Mouse (Mus musculus) kidney, adult 2 months (tissue): ENCODE results near the gene Prr5l.

Experiments used
- CTCF ChIP-seq: fragments of 200-500 bp; conservative IDR thresholded peaks from 2 replicates; pipeline ENCODE4 v1.5.1; 2011; ENCODE audit warnings: low read depth, mild to moderate bottlenecking, control low read depth, low read length, moderate library complexity, mixed read lengths; ENCODE audit not compliant: insufficient read depth, insufficient read length
- POLR2A ChIP-seq: fragments of 200-500 bp; IDR thresholded peaks from one replicate; pipeline ENCODE4 v1.6.1; 2011; ENCODE audit warnings: low read depth, low read length, control low read depth

DNA sequence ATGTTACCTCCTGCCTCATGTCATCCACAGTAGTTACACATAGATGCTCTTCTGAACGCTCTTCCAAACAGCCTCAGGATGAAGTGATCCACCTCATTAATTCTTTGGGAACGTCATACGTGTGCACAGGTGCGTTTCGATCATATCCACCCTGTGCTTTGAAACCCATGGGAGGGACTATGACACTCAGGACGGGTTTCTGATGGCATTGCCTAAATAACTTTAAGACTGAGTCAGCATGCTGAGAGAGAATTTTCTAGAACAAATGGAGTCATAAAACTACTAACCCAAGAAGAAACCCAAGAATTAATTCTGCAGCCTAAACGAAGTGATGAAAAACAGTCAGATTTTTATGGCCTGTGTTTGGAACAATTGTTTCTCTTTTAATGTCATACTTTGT is 40.1 kb downstream of the Prr5l start:
- TF ChIP-seq CTCF: no peak
- TF ChIP-seq POLR2A: no peak
